Mouse (Mus musculus): ENCODE measurements around the gene Mllt6. TPM values are rescaled to one million over a fixed set of nuclear protein-coding genes. Genes with fewer than 3 reads are reported as not detected.
"Not testable (repeated sequence)": the region's sequence is repeated elsewhere in the genome, so short reads cannot be mapped to it uniquely, and the experiment has no call there.

The Mllt6 gene
- polyA plus RNA-seq, 1 experiment, result 10.9 TPM

DNA sequence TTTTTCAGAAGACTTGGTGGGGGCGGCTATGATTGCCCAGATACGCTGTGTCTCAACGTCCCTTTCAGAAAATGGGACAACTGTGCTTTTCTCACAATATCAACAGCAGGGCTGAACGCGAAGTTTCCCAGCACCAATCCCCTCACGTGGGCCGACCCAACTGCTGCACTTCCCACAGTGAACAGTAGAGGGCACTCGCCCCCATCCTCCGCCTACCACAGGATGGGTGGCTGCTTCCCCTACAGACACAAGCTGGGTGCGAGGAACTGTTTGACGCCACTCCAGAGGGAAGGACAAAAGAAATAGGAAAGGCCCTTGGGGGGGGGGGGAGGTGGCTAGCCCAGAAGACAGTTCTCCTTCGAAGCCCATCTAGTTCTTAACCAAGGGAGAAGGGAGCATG is 31.3 kb upstream of the Mllt6 start:
- Histone ChIP-seq H3K4me1 (ENCODE audit: control insufficient read depth, insufficient read depth, insufficient read length, low read length) (no peaks in the 10 kb centered on the region; the same call in 1 of the 2 replicates), H3K27ac (replicated peaks; ENCODE audit: low read depth, low read length) (no peak overlapping the region), H3K4me3 (ENCODE audit: insufficient read depth, low read depth, low read length) (no peak overlapping the region)

- H3K4me3 ChIP-seq (ENCODE audit: insufficient read depth, low read depth, low read length); H3K27ac ChIP-seq (replicated peaks; ENCODE audit: low read depth, low read length); H3K4me1 ChIP-seq (ENCODE audit: control insufficient read depth, insufficient read depth, insufficient read length, low read length): not testable (repeated sequence)
Observed at GRCm38 (mm10) chr11:97632440-97632839, 30.8 kb upstream of the Mllt6 start.

DNA sequence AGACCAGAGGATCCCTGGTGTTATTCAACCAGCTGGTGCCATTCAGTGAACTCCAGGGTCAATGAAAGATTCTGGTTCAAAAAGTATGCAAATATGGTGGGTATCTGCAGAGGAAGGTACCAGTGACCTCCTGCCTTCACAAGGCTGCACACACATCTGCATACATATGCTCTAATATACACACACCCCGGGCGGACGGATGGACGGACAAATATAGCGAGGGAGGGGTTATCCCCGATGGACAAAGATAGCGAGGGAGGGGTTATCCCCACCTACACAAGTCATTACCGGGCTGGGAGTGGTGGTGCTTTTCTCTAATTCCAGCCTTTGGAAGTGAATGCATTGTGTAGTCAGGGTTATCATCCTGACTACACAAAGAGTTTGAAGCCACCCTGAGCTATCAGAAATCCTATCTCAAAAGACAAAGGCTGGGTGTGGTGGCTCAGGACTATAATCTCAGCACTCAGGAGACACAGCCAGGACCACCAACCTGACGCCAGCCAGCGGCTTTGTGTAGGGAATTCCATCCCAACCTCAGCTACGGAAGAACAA is 27.7 kb upstream of the Mllt6 start:
- no peak overlapping the region for H3K27ac ChIP-seq (replicated peaks; ENCODE audit: low read depth, low read length)
- no peak overlapping the region for H3K4me3 ChIP-seq (ENCODE audit: insufficient read depth, low read depth, low read length)
- H3K4me1 ChIP-seq (ENCODE audit: control insufficient read depth, insufficient read depth, insufficient read length, low read length), result no peaks in the 10 kb centered on the region

- no peaks in the 10 kb centered on the region for H3K4me1 ChIP-seq (ENCODE audit: control insufficient read depth, insufficient read depth, insufficient read length, low read length)
- H3K27ac ChIP-seq (replicated peaks; ENCODE audit: low read depth, low read length), result no peak overlapping the region
- H3K4me3 ChIP-seq (ENCODE audit: insufficient read depth, low read depth, low read length), result no peak overlapping the region
Observed at GRCm38 (mm10) chr11:97641668-97642067, 21.5 kb upstream of the Mllt6 start.

GRCm38 (mm10) chr11:97642746-97643145 is 20.5 kb upstream of the Mllt6 start:
- H3K4me3 ChIP-seq (ENCODE audit: insufficient read depth, low read depth, low read length), result no peak overlapping the region
- H3K4me1 ChIP-seq (ENCODE audit: control insufficient read depth, insufficient read depth, insufficient read length, low read length), result no peaks in the 10 kb centered on the region
- H3K27ac ChIP-seq (replicated peaks; ENCODE audit: low read depth, low read length), result no peak overlapping the region

- no peak overlapping the region for H3K4me3 ChIP-seq (ENCODE audit: insufficient read depth, low read depth, low read length)
- H3K27ac ChIP-seq (replicated peaks; ENCODE audit: low read depth, low read length), result no peak overlapping the region
- no peaks in the 10 kb centered on the region for H3K4me1 ChIP-seq (ENCODE audit: control insufficient read depth, insufficient read depth, insufficient read length, low read length)
Observed at GRCm38 (mm10) chr11:97643380-97644055, 19.7 kb upstream of the Mllt6 start.

DNA sequence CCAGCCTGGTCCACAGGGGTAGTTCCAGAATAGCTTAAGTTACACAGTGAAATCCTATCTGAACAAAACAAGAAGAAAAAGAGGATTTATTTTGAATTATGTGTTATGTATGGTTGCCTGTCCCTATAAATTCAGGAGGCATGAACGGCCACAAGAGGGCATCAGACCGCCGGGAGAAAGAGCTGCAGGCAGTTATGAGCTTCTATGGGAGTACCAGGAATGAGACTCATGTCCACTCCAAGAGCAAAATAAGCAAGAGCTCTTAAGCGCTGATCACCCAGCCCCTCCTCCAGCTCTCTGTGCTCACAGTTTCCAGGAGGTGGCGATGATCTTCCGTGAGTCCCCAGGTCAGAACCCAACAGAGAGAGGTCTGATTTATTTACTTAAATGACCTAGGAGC is 18.4 kb upstream of the Mllt6 start:
- no peak overlapping the region for H3K4me3 ChIP-seq (ENCODE audit: insufficient read depth, low read depth, low read length)
- no peaks in the 10 kb centered on the region for H3K4me1 ChIP-seq (ENCODE audit: control insufficient read depth, insufficient read depth, insufficient read length, low read length)
- no peak overlapping the region for H3K27ac ChIP-seq (replicated peaks; ENCODE audit: low read depth, low read length)

DNA sequence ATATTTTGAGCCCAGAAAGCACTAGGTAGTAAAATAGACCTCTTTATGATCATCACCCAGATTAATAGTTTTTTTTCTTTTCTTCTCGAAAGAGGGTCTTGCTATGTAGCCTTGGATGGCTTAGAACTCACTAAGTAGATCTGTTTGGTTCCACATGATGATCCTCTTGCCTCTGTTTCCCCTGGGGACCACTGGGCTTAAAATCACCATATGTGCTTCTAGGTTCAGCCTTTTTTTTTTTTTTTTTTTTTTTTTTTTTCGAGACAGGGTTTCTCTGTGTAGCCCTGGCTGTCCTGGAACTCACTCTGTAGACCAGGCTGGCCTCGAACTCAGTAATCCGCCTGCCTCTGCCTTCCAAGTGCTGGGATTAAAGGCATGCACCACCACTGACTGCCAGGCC is 14.7 kb upstream of the Mllt6 start:
- not testable (repeated sequence) for H3K27ac ChIP-seq (replicated peaks; ENCODE audit: low read depth, low read length); H3K4me3 ChIP-seq (ENCODE audit: insufficient read depth, low read depth, low read length); H3K4me1 ChIP-seq (ENCODE audit: control insufficient read depth, insufficient read depth, insufficient read length, low read length)

GRCm38 (mm10) chr11:97650341-97650740 is 12.9 kb upstream of the Mllt6 start:
- Histone ChIP-seq H3K27ac (replicated peaks; ENCODE audit: low read depth, low read length) (no peak overlapping the region), H3K4me1 (ENCODE audit: control insufficient read depth, insufficient read depth, insufficient read length, low read length) (no peaks in the 10 kb centered on the region), H3K4me3 (ENCODE audit: insufficient read depth, low read depth, low read length) (no peak overlapping the region)

DNA sequence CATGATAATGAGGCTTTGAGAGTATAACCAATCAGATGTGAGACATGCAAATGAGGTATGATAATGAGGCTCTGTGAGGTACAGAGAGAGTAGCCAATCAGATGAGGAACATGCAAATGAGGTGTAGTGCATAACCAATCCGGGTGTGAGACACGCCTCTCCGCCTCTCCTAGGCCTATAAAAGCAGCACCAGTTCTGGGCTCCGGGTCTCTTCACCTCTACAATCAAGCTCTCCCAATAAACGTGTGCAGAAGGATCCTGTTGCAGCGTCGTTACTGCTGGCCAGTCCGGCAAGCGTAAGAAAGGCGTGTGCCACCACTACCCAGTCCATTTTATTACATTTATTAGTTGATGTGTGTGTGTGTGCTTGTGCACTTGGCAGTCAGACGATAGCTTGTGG is 9.8 kb upstream of the Mllt6 start:
- not testable (repeated sequence) for H3K27ac ChIP-seq (replicated peaks; ENCODE audit: low read depth, low read length); H3K4me3 ChIP-seq (ENCODE audit: insufficient read depth, low read depth, low read length)

DNA sequence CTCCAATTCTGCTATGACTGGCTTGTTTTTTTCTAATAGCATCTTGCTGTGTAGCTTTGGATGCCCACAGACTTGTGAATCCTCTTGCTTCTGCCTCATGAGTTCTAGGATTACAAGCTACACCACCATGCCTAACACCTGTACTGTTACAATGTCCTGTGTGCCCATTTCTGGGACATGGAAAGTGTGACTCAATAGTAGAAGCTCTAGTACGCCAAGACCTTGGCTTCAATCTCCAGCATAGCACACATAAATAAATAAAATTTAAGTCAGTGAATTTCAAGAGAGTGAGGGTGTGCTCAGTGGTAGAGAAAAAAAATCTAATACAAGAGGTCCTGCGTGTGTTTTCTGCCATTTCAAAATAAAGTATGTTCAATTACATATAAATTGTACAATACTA is 9.0 kb upstream of the Mllt6 start:
- H3K4me3 ChIP-seq (ENCODE audit: insufficient read depth, low read depth, low read length), result no peak overlapping the region
- peaks cover 5% of the 10 kb centered on the region for H3K4me1 ChIP-seq (ENCODE audit: control insufficient read depth, insufficient read depth, insufficient read length, low read length)
- H3K27ac ChIP-seq (replicated peaks; ENCODE audit: low read depth, low read length), result no peak overlapping the region

More for the DNA sequence above, 9.8 kb upstream of the Mllt6 start:
- H3K4me1 ChIP-seq (ENCODE audit: control insufficient read depth, insufficient read depth, insufficient read length, low read length), result not testable (repeated sequence)

- peaks cover 5% of the 10 kb centered on the region for H3K4me1 ChIP-seq (ENCODE audit: control insufficient read depth, insufficient read depth, insufficient read length, low read length)
- no peak overlapping the region for H3K4me3 ChIP-seq (ENCODE audit: insufficient read depth, low read depth, low read length)
- no peak overlapping the region for H3K27ac ChIP-seq (replicated peaks; ENCODE audit: low read depth, low read length)
Observed at GRCm38 (mm10) chr11:97656269-97656971, 6.8 kb upstream of the Mllt6 start.

GRCm38 (mm10) chr11:97657184-97657945 is 5.8 kb upstream of the Mllt6 start:
- Histone ChIP-seq H3K27ac (replicated peaks; ENCODE audit: low read depth, low read length) (no peak overlapping the region), H3K4me1 (ENCODE audit: control insufficient read depth, insufficient read depth, insufficient read length, low read length) (peaks cover 5% of the 10 kb centered on the region), H3K4me3 (ENCODE audit: insufficient read depth, low read depth, low read length) (no peak overlapping the region)

DNA sequence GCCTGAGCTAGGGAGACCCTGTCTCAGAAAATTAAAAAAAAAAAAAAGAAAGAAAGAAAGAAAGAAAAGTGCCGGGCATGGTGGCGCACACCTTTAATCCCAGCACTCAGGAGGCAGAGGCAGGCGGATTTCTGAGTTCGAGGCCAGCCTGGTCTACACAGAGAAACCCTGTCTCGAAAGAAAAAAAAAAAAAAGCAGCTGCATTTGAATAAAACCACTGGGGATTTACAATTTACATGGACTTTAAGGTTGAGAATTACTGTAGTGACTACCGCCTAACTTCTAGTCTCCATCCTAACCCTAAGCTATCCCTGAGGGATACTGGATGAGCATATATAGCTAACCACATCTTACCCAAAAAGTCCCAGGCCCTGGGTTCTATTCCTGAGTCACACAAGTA is 5.2 kb upstream of the Mllt6 start:
- not testable (repeated sequence) for H3K4me1 ChIP-seq (ENCODE audit: control insufficient read depth, insufficient read depth, insufficient read length, low read length); H3K27ac ChIP-seq (replicated peaks; ENCODE audit: low read depth, low read length); H3K4me3 ChIP-seq (ENCODE audit: insufficient read depth, low read depth, low read length)

DNA sequence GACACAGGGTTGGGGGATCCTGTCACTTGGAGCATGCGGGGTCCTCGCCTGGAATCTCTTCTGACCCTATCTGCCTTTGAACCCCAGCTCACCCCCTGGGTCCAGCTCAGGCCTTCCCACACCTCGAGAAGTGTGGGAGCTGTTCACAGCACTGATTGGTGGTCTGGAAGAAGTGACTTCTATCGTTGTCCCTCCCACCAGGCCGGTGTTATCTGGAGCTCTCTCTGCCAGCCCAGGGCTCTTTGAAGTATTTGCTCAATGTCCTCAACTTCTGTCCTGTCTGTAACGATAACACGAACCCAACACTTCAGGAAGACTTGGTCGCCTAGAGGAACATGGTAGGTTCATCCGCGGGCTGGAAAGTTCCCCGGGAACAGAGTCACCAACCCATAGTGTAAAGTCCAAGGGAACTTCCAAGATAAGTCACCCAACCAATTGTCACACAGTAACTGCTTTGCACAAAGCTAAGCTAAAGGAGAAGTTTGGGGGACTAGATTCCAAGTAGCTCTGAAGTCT is 4.4 kb upstream of the Mllt6 start:
- peaks cover 5% of the 10 kb centered on the region for H3K4me1 ChIP-seq (ENCODE audit: control insufficient read depth, insufficient read depth, insufficient read length, low read length)
- H3K27ac ChIP-seq (replicated peaks; ENCODE audit: low read depth, low read length), result peak overlapping the region; percentile 5; the same call in 1 of the 2 replicates
- peak overlapping the region; percentile 97 for H3K4me3 ChIP-seq (ENCODE audit: insufficient read depth, low read depth, low read length)
